Mouse (Mus musculus): Measurements from ENCODE around the gene Ppif. TPM values are rescaled to one million over a fixed set of nuclear protein-coding genes. Genes with fewer than 3 reads are reported as not detected.

The Ppif gene
- 49.4 and 51.7 TPM in 2 replicates for polyA plus RNA-seq (2012; rRNA removed)

GRCm38 (mm10) chr14:25693888-25694568, at the start of gene Ppif:
Gene Ppif, plus strand, starts transcription at chr14:25694154.
- no peaks in the 10 kb centered on the region; the same call in none of the 2 replicates for H3K4me1 ChIP-seq (ENCODE audit: control insufficient read depth, insufficient read depth, low read length)
- TF ChIP-seq CTCF (IDR thresholded peaks at IDR 0.05; ENCODE audit: extremely low read depth, insufficient read depth, low read length) (peak; percentile 88), POLR2A (IDR thresholded peaks at IDR 0.05; ENCODE audit: extremely low read depth, insufficient read depth, low read length) (peak; percentile 69; the same call in 1 of the 2 replicates)
- H3K27ac ChIP-seq (ENCODE audit: insufficient read depth, low read length): no peak within 1 kb of the TSS
- peak within 1 kb of the TSS; percentile 91 for H3K4me3 ChIP-seq (ENCODE audit: insufficient read depth, low read length)

DNA sequence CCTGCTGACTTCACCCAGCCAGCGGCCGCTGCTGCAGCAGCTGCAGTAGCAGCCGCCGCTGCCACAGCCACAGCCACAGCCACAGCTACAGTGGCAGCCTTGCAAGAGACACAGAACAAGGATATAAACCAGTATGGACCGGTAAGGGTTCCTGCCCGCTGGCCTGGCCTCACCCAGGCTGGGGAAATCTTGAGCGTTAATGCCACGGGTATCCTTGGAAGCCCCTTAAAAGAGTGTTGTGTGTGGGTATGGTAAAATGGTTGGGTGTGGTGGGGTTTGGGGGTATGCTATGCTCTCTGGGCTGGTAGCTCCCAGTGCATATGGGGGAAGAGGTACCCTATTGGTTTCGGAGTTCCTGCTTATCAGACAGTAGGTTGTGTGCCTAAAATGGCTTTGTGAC, 48.2 kb upstream of the Ppif start:
- Histone ChIP-seq H3K27ac (ENCODE audit: insufficient read depth, low read length) (no peak overlapping the region), H3K4me1 (ENCODE audit: control insufficient read depth, insufficient read depth, low read length) (no peaks in the 10 kb centered on the region), H3K4me3 (ENCODE audit: insufficient read depth, low read length) (no peak overlapping the region)
- TF ChIP-seq CTCF (IDR thresholded peaks at IDR 0.05; ENCODE audit: extremely low read depth, insufficient read depth, low read length): no peak
- TF ChIP-seq POLR2A (IDR thresholded peaks at IDR 0.05; ENCODE audit: extremely low read depth, insufficient read depth, low read length): no peak

DNA sequence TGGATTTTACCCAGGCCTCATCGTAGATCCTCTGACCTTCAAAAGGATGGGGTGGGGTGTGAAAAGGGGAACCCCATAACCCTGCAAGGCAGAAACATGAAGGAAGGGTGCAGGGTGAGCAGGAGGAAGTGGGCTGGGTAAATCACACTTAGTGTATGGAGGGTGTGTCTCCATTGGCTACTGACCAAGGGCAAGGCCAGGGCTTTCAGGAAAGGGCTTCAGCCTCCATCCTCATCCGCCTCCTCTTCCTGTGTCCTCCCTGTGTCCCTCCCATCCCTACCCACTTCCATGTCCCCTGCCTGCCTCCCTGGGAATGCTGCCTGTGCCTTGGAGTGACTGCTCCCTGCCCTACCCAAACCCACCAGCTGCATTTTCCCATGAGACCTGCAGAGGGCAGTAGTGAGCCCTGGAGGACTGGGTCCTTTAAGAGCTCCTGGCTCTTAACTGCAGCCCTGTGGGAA, 47.8 kb upstream of the Ppif start:
- no peak overlapping the region for H3K27ac ChIP-seq (ENCODE audit: insufficient read depth, low read length)
- no peaks in the 10 kb centered on the region for H3K4me1 ChIP-seq (ENCODE audit: control insufficient read depth, insufficient read depth, low read length)
- TF ChIP-seq POLR2A (IDR thresholded peaks at IDR 0.05; ENCODE audit: extremely low read depth, insufficient read depth, low read length) (no peak), CTCF (IDR thresholded peaks at IDR 0.05; ENCODE audit: extremely low read depth, insufficient read depth, low read length) (peak; percentile 94)
- no peak overlapping the region for H3K4me3 ChIP-seq (ENCODE audit: insufficient read depth, low read length)

DNA sequence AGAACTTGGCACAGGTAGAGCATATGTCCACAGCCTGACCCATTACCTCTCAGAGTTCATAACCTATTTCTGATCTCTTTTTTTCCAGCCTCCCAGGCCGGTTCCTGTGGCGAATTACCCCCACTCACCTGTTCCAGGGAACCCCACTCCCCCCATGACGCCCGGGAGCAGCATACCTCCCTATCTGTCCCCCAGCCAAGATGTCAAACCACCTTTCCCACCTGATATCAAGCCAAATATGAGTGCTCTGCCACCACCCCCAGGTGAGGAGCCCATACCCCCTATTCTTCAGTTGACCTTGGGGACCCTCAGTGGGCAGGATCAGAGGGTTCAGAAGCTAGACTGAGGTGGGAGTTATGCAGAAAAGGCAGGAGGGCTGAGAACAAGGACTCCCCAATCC, 42.8 kb upstream of the Ppif start:
- H3K4me3 ChIP-seq (ENCODE audit: insufficient read depth, low read length): no peak overlapping the region
- no peak overlapping the region for H3K27ac ChIP-seq (ENCODE audit: insufficient read depth, low read length)
- H3K4me1 ChIP-seq (ENCODE audit: control insufficient read depth, insufficient read depth, low read length): peaks cover 9% of the 10 kb centered on the region
- TF ChIP-seq POLR2A (IDR thresholded peaks at IDR 0.05; ENCODE audit: extremely low read depth, insufficient read depth, low read length) (no peak), CTCF (IDR thresholded peaks at IDR 0.05; ENCODE audit: extremely low read depth, insufficient read depth, low read length) (no peak)

- Histone ChIP-seq H3K27ac (ENCODE audit: insufficient read depth, low read length) (no peak overlapping the region), H3K4me3 (ENCODE audit: insufficient read depth, low read length) (no peak overlapping the region), H3K4me1 (ENCODE audit: control insufficient read depth, insufficient read depth, low read length) (peaks cover 9% of the 10 kb centered on the region)
- TF ChIP-seq POLR2A (IDR thresholded peaks at IDR 0.05; ENCODE audit: extremely low read depth, insufficient read depth, low read length): no peak
- no peak for TF ChIP-seq CTCF (IDR thresholded peaks at IDR 0.05; ENCODE audit: extremely low read depth, insufficient read depth, low read length)
Measured at GRCm38 (mm10) chr14:25651905-25652304, 42.0 kb upstream of the Ppif start.

DNA sequence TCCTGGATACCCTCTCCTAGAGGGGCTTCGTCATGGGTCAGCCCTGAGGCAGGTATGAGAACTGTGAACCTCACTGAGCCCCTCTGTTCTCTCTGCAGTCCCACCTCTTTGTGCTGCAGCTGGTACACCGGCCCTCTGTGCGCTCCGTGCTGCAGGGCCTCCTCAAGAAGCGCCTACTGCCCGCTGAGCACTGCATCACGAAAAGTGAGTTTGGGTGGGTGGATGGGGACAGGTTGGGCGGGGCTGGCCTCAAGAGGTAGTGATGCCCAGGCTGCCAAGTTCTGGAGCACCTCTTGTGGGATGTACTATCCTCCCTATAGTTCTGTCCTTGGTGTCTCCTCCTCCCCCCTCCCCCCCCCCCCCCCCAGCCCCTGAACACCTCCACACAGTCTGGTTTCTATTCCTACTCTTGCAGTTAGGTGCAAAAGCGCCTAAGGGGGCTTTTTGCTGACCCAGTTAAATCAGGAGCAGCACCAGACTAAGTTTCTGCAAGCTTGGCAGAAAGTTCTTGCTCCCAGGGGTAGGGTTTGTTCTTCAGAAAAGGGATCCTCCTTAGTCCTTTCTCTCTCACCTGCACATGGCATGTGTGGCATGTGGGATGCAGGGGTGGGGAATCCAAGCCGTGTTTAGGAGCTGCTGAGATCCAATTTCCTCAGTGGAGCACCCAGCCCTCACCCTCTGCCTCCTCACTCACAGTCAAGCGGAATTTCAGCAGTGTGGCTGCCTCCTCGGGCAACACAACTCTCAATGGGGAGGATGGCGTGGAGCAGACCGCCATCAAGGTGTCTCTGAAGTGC, 39.4 kb upstream of the Ppif start:
- Histone ChIP-seq H3K27ac (ENCODE audit: insufficient read depth, low read length) (peak overlapping the region; percentile 71), H3K4me1 (ENCODE audit: control insufficient read depth, insufficient read depth, low read length) (peaks cover 9% of the 10 kb centered on the region), H3K4me3 (ENCODE audit: insufficient read depth, low read length) (no peak overlapping the region)
- TF ChIP-seq CTCF (IDR thresholded peaks at IDR 0.05; ENCODE audit: extremely low read depth, insufficient read depth, low read length) (no peak), POLR2A (IDR thresholded peaks at IDR 0.05; ENCODE audit: extremely low read depth, insufficient read depth, low read length) (peak; percentile 26; the same call in 1 of the 2 replicates)

DNA sequence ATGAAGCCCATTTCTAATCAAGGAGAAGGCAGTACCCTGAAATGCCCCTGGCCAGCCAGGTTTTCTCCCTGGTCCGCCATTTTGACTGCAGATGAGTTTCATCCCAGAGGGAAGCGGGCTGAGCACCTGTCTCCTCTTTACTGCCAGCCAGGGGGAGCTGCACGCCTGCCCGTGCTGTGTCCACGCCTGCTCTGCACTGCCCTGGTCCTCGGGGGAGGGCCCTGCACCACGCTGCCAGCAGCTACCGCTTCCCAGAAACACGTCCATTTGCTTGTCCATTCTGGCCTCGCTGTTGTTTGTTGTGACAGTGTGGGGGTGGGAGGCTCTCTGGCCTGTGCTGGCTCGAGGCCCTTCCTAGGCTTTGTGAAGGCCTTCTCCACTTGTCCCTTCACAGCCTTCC, 33.3 kb upstream of the Ppif start:
- Histone ChIP-seq H3K4me1 (ENCODE audit: control insufficient read depth, insufficient read depth, low read length) (peaks cover 2% of the 10 kb centered on the region; the same call in 1 of the 2 replicates), H3K4me3 (ENCODE audit: insufficient read depth, low read length) (no peak overlapping the region), H3K27ac (ENCODE audit: insufficient read depth, low read length) (no peak overlapping the region)
- TF ChIP-seq CTCF (IDR thresholded peaks at IDR 0.05; ENCODE audit: extremely low read depth, insufficient read depth, low read length) (peak; percentile 18; the same call in 1 of the 2 replicates), POLR2A (IDR thresholded peaks at IDR 0.05; ENCODE audit: extremely low read depth, insufficient read depth, low read length) (no peak)

DNA sequence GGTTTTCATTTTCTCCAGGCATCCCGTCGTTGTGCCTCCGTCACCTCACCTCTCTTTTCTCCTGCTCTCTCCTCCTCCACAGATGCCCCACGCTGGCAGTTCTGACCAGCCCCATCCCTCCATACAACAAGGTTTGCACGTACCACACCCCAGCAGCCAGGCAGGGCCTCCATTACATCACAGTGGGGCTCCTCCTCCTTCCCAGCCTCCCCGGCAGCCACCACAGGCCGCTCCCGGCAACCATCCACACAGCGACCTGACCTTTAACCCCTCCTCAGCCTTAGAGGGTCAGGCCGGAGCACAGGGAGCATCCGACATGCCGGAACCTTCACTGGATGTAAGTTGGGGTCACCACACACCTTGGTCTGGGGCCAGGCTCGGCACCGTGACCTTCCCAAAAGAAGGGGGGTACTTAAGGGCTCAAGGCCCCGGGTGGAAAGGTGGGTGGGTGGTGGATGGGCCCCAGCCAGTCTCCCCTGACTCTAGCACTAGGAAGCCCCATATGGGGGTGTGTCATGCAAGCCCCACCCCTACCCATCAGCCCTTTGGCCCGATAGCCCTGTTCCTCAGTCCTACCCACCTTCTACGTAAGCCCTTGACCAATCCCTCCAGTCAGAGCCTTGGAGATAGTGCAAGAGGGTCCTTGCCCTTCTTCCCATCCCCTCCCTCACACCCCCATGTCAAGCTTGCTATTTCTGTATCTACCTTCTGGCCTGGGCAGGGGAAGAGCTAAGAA, 32.6 kb upstream of the Ppif start:
- Histone ChIP-seq H3K27ac (ENCODE audit: insufficient read depth, low read length) (no peak overlapping the region), H3K4me1 (ENCODE audit: control insufficient read depth, insufficient read depth, low read length) (peaks cover 2% of the 10 kb centered on the region; the same call in 1 of the 2 replicates), H3K4me3 (ENCODE audit: insufficient read depth, low read length) (no peak overlapping the region)
- no peak for TF ChIP-seq POLR2A (IDR thresholded peaks at IDR 0.05; ENCODE audit: extremely low read depth, insufficient read depth, low read length)
- TF ChIP-seq CTCF (IDR thresholded peaks at IDR 0.05; ENCODE audit: extremely low read depth, insufficient read depth, low read length): no peak

DNA sequence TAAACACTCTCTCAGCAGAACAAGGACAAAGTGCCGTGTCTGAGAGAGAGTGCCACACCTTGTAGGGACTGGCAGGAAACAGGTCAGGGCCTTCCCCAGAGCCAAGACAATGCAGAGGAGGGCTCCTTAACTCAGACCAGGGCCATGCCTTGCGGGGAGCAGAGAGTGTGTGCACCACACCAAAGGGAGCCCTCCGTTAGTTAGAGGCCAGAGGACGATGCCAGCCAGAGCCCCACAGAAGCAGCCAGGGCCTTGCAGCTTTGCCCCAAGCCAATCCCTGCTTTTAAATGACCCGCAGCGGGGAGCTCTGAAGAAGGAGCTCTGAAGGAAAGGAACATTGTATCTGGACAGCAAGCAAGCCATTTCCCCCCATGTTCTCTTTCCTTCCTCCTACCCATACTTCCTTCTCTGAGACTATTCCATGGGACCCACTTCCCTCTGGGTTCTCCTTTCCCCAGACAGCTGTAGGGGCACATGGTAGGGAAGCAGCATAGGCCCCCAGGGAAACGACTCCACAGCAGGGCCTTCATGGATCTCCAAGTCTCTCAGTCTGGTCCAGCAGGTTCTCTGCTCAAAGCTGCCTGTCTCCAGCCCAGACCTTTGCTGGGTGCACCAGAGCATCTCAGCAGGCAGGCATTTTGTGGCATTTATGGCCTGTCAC, 30.2 kb upstream of the Ppif start:
- Histone ChIP-seq H3K27ac (ENCODE audit: insufficient read depth, low read length) (no peak overlapping the region), H3K4me3 (ENCODE audit: insufficient read depth, low read length) (no peak overlapping the region), H3K4me1 (ENCODE audit: control insufficient read depth, insufficient read depth, low read length) (peaks cover 2% of the 10 kb centered on the region; the same call in 1 of the 2 replicates)
- no peak for TF ChIP-seq POLR2A (IDR thresholded peaks at IDR 0.05; ENCODE audit: extremely low read depth, insufficient read depth, low read length)
- no peak for TF ChIP-seq CTCF (IDR thresholded peaks at IDR 0.05; ENCODE audit: extremely low read depth, insufficient read depth, low read length)
